Mouse (Mus musculus): ENCODE results near the gene Ifnk. TPM values are rescaled to one million over a fixed set of nuclear protein-coding genes. Genes with fewer than 3 reads are reported as not detected.

Ifnk gene
- total RNA-seq, 2 experiments from 2014 or later: not detected

- no peak for DNase-seq
Measured at GRCm38 (mm10) chr4:35140317-35140716, 11.5 kb upstream of the Ifnk start.

GRCm38 (mm10) chr4:35143472-35144102 lies 8.3 kb upstream of the Ifnk start:
- peak in 1 of 2 experiments; percentile 29 for DNase-seq

GRCm38 (mm10) chr4:35145726-35146125 lies 6.1 kb upstream of the Ifnk start:
- DNase-seq: peak in 1 of 2 experiments; percentile 25

DNA sequence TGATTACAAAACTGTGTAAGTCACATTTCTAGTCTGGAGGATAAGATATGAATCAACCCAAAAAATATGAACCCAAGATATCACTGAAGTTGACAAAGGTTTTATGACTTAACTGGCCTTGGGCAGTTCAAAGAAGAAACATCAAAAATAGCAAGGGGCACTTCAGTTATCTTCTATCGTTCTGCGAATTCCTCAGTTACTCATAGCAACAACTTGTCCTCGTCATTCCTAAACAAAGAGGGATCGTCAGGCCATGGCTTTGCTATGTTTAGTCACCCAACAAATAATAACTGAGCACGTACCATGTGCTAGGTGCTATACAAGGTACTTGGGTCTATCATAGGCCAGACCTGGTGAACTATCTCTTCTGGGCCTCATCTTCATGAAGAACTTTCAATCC lies 5.3 kb upstream of the Ifnk start:
- no peak for DNase-seq

DNA sequence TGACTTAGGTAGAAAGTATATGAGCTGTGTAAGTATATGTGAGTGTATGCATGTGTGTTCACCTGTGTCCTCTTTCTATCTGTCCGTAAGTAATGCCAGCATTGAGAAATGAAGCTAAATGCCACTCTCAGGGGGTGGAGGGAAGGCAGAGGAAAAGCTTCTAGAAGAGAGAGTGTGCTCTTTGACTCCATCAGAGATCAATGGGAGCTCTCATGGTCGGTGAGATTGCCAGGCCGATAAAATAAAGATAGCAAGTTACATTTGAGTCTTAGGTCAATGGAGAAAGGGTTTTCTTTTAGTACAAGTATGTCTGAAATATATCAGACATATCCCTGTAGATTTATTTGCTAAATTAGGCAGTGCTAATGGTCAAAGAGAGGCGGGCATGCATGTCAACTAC lies 3.5 kb upstream of the Ifnk start:
- DNase-seq: no peak

DNA sequence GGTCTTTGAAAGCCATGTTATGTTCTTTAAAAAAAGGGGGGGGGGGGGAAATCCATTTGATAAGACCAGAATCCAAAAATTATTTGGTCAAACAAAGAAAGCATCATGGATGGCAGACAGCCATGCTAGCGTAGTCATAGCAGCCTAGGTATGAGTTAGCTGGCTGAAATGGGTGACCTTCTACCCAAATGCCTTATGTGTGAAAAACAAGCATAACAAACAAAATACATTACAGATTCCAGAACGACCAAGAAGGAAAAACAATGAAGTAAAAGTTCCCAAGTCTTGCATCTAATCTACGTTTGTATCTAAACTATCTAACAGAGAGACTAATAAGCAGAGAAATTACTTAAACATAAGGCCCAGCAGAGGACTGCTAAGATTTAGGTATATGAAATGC lies 1.1 kb upstream of the Ifnk start:
- DNase-seq: no peak

- no peak for DNase-seq
Measured at GRCm38 (mm10) chr4:35154051-35154450, 2.2 kb downstream of the Ifnk start.

- peak; percentile 72 to 83 for DNase-seq
Measured at GRCm38 (mm10) chr4:35155132-35155922, 3.5 kb downstream of the Ifnk start.

GRCm38 (mm10) chr4:35156149-35156611 lies 4.3 kb downstream of the Ifnk start:
- DNase-seq: peak; percentile 80 to 87

- DNase-seq: peak; percentile 93 to 95
Measured at GRCm38 (mm10) chr4:35156751-35157611, 5.1 kb downstream of the Ifnk start, which contains the start of gene Mob3b. TSS of gene Mob3b (minus strand) at chr4:35157484.

- no peak for DNase-seq
Measured at GRCm38 (mm10) chr4:35157815-35158214, 6.0 kb downstream of the Ifnk start.

- DNase-seq: no peak
Measured at GRCm38 (mm10) chr4:35165275-35165674, 13.4 kb downstream of the Ifnk start.

- DNase-seq: no peak
Measured at GRCm38 (mm10) chr4:35165947-35166346, 14.1 kb downstream of the Ifnk start.

GRCm38 (mm10) chr4:35167855-35168254 lies 16.0 kb downstream of the Ifnk start:
- no peak for DNase-seq

DNA sequence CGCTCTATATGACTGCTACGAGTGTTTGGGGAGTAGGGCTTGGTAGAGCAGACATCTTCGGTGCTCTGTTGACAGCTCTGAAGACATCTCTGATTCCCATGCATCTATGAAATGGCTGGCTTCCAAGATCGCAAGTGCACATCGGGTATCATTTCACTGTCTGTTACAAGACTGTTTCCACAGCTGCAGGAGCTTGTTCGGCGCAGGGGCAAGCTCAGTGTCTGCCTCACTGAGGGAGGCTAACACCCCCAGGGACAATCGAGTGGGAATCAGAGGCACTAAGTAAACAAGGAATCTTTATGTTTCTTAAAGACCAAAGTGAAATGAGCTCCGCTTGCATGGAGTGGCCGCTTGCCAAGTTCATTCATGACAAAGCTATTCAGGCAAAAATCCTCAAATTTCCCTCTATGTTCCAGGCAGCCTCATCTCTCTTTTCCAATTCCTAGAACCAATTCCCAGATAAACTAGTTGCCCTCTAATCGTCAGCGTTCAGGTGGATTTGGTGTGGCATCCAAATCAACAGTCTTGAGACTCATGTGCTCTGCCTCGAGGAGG lies 17.8 kb downstream of the Ifnk start:
- no peak for DNase-seq

- no peak for DNase-seq
Measured at GRCm38 (mm10) chr4:35172471-35172870, 20.6 kb downstream of the Ifnk start.

DNA sequence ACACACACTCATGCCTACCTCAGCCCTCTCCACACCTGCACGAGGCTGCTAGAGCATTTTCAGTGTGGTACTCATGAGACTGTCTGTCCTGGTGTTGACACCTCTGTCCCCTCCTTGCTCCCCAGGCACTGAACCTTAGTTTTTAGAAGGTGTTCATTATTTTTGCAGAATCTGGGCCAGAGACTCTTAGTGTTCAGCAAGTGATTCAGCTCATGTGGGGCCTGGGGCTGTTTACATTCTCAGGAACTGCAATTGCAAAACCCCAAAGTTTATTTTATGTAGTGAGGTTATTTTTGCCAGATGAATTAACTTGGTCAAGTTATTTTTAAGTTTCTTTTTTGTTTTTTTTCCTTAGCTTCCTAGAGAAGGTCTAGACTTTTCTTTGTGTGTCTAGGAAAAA lies 21.7 kb downstream of the Ifnk start:
- DNase-seq: no peak

DNA sequence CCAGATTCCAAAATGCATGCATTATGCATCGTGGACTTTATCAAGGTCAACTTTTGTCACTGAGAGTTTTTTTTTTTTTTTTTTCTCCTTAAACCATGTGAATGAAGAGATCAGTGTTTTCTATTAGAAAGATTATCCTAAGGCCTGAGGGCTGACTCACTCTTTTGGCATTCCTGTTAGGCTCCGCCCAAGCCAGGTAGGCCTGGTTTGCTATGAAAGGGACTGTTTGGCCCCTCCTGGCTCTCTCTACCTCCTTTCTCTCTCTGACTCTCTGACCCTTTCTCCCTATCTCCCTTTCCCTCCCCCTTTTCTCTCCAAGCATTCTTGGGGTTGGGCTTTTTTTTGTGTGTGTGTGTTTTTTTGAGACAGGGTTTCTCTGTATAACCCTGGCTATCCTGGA lies 23.7 kb downstream of the Ifnk start:
- no peak for DNase-seq

DNA sequence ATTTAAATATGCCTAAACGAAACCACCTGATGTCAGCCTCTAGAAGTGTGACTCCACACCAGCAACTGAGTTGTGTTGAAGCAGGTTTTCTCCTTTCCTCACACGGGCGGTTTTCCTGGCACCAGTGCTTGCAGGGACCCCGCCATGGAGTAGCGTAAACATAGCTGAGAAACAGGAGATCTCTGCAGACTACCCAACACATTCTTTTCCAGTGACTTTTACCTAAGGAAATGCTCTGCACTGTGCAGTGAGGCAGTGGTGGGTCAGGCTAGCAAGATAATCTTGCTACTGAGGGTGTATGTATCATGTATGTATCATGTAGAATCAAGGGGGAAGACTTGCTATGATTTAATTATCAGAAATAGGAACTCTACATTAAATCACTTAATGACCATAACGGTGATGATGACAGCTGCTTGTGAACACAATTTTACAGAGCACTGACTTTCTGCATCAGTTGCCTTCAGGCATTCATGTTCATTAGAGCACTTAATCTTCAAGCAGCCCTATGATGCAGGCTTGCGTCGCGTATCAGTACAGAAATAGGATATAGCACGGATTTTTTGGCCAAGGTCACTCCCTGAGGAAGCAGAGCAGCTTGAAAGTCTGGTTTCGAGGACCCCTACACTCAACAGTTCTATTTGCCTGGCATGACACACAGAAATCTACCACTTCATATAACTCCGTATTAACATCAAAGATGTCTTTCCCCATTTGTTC lies 26.2 kb downstream of the Ifnk start:
- DNase-seq: no peak

- DNase-seq: no peak
Measured at GRCm38 (mm10) chr4:35187617-35188326, 35.9 kb downstream of the Ifnk start.

- DNase-seq: no peak
Measured at GRCm38 (mm10) chr4:35189794-35190193, 37.9 kb downstream of the Ifnk start.

Data from adrenal gland, postnatal 36 days (tissue).